Mouse (Mus musculus) skeletal muscle tissue, adult 2 months (tissue): ENCODE data around the gene Zfp654.

Experiments
- DNase-seq: peaks from one replicate; pipeline ENCODE4 v3.0.0-alpha.2; 2012; ENCODE audit warnings: low read depth, low spot score

Gene Zfp654

GRCm38 (mm10) chr16:64766696-64767300 lies 84.7 kb downstream of the Zfp654 start:
- no peak for DNase-seq

DNA sequence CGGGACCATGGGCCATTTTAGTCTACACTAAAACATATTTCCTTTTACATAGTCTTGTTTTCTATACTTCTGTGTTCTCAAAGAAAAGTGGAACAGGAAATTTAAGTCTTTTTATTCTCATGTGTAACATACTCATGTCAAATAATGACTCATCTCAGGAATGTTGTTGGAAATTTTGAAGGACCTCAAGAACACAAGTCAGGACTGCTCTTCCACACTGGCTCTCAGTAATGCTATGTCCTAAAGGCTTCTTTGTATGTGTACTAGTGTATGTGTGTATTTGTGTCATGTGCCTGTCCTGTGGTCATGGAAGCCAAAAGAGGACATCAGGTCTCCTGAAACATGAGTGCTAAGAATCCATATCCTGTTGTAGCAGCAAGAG lies 92.2 kb downstream of the Zfp654 start:
- no peak for DNase-seq

DNA sequence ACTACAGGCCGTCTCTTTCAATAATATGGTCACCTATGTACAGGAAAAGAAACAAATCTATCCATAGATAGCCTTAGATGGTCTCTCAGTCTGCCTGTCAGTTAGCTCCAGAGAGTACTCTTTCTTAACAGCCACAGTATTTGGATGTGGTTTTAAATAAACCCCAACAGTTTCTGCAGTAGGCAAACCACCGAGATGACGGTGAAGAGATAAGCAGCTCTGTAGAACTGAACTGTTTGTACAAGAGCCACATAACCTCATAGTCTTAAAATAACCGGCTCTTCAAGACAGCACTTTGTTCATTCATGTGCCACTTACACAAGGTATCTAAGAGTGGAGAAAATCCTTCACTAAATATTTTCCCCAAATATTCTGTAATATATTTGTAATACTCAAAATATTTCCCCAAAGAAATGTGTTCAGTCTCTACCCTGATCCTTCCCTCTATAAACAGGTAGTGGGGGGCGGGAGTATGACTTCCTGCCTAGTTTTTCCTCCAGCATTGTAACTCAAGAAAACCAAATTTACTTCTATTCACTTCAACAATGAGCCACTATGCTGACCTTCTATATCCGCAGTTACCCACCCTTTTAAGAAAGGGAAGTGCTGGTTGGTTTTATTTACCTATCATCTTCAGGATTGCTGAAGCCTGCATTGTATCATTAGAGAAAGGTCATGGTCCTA lies 92.7 kb downstream of the Zfp654 start:
- DNase-seq: no peak

GRCm38 (mm10) chr16:64757666-64758400 lies 93.6 kb downstream of the Zfp654 start:
- no peak for DNase-seq

DNA sequence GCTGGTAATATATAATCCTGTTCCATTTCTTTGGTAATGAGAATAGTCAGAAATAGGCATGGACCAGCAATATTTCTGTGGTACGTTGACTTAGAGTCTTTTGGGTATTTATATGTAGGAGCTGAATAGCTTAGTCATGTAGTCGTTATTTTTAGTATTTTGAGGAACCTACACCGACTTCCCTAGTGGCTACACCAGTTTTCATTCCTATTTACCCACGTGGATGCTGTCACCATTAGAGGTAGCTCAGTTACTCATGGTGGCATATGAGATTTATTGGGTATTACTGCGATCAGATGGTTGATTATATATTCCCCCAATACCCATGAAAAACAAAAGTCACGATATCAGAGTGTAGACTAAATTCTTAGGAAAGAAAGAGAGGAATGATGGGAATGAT lies 95.1 kb downstream of the Zfp654 start:
- DNase-seq: no peak

- no peak for DNase-seq
These were observed 96.7 kb downstream of the Zfp654 start for GRCm38 (mm10) chr16:64754743-64755139.

- no peak for DNase-seq
These were observed 97.3 kb downstream of the Zfp654 start for GRCm38 (mm10) chr16:64753990-64754742.

GRCm38 (mm10) chr16:64748237-64748636 lies 103.2 kb downstream of the Zfp654 start:
- DNase-seq: peak; percentile 25

DNA sequence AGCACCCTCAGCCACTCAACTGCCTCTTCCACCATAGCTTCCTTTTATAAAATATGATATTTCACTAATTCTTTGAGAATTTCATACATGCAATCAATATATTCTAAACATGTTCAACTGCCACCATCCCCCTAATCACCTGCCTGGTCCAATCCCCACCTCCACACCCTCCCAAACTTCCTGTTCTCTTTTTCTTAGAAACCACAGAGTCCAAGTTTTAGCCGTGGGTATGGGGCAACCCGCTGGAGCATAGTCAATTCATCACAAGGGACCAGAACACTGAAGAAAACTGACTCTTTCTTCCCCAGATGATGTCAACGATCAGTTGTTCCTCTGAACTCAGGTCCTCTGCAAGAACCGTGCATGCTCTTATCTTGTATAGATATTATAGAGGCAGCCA lies 106.4 kb downstream of the Zfp654 start:
- no peak for DNase-seq

DNA sequence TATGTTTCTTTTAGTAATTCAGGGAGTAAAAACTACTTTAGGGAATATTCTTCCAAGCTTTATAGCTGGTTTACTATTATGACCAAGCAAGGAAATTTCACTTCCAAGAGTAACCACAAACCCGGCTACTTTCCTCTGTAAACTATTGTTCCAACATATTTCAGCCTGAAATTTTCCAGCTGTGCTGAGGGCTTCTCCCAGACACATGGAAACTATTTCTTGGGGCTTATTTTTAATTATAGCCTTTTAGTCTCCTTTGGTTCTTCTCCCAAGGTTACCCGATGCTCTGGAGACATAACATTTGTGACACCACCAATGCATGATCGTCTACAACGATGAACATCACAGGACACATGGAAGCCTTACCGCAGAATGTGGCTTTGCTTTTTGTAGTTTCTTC lies 114.2 kb downstream of the Zfp654 start:
- no peak for DNase-seq
